Mouse (Mus musculus) embryonic stem cell, embryonic (primary cell): ENCODE results near the gene Bcar3.

Experiments used
- CTCF ChIA-PET, 4 experiments: fragments of 300-600 bp in 2 of 4; fragments of 350-600 bp in 2 of 4; sonication (Branson Sonifier 250); formaldehyde crosslinking; loops; one replicate each; lab custom pipeline; 2022; ENCODE audit warnings: inconsistent platforms in 2 of 4; lab: Charles Lee
- POLR2A ChIA-PET, 4 experiments: fragments of 300-600 bp in 2 of 4; fragments of 350-600 bp in 2 of 4; sonication (Branson Sonifier 250); formaldehyde crosslinking; loops; one replicate each; lab custom pipeline; 2022; ENCODE audit warnings: antibody characterized with exemption in 4 of 4, inconsistent platforms in 1 of 4; lab: Charles Lee

The Bcar3 gene

DNA sequence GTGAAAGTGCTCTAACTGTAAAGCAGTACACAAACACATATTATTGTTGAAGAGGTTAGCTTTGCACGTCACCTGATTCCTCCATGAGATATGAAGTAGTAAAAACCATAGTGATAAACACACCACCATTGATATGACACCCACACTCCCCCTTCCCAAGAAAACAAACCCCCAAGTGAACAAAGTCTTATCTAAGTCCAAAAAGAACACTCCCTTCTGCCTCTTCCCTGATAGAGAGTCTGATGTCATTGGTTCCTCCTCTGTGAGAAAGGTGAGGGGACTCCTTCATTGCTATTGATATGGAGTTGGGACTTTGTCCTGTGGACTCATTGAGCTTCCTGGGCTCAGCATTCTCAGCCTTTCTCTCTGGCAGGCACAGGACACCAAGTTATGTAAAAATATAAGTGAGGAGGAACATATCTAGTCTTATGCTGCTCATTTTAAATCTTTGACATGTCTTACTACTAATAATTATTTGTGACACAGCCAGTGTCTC is 52.1 kb downstream of the Bcar3 start:
- CTCF ChIA-PET, result no interaction called here
- POLR2A ChIA-PET, result interaction anchor here in 1 of 4 experiments (0.8 kb wide), 1 partner anchor 44 kb away, joined by 3 read pairs; no protein-coding TSS in a partner anchor

DNA sequence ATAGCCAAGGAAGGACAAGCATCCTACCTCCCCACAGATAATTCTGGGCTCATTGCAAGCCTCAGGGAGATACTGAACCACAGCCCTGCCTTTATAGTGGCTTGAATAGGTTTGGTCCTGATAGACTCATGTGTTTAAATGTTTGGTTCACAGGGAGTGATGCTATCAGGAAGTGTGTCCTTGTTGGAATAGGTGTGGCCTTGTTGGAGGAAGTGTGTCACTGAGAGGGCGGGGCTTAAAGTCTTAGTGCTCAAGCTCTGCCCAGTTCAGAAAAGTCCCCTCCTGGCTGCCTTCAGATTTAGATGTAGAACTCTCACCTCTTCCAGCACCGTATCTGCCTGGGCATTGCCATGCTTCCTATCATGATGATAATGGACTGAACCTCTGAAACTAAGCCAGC is 52.7 kb downstream of the Bcar3 start:
- CTCF ChIA-PET, result no interaction called here
- POLR2A ChIA-PET, result interaction anchor here in 1 of 4 experiments (0.8 kb wide), 1 partner anchor 44 kb away, joined by 3 read pairs; no protein-coding TSS in a partner anchor

DNA sequence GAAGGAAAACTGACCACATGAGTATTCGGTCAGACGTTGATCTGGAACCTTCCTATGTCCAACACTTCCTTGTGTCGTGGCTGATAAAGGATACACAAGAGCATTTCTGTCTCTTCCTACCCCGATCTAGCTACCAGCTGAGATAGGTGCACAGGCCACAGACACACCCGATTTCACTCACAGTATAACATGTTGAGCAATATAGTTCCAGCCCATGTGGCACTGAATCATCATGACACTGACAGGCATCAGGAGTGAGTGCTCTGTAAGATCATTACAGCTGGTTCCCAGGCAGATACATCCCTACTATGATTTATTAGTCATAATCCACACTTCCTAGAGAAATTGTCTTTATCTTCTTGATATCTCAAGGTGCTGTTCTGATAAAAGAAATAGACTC is 54.7 kb downstream of the Bcar3 start:
- ChIA-PET CTCF (interaction anchor here in 1 of 4 experiments (1.1 kb wide), 1 partner anchor 119 kb away, joined by 4 read pairs; no protein-coding TSS in a partner anchor), POLR2A (no interaction called here)

DNA sequence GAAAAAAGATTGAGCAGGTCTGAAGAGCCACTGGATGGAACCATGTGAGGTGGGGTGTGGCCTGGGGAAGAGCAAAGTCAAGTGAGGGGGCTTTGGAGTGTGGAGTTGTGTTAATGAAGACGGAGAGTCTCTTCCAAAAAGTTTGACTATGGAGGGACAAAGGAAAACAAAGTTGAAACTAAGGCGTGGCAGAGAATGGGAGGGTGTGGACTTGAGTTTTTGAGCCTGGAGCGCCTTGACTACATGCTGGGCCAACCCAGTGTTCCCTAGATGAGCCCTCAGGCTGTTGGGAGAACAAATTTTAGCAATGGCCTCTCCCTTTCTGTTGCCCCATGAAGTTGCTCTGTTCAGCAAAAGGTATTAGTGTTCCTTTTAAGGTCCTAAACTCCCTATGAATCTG is 58.9 kb downstream of the Bcar3 start:
- POLR2A ChIA-PET, result no interaction called here
- CTCF ChIA-PET, result no interaction called here

DNA sequence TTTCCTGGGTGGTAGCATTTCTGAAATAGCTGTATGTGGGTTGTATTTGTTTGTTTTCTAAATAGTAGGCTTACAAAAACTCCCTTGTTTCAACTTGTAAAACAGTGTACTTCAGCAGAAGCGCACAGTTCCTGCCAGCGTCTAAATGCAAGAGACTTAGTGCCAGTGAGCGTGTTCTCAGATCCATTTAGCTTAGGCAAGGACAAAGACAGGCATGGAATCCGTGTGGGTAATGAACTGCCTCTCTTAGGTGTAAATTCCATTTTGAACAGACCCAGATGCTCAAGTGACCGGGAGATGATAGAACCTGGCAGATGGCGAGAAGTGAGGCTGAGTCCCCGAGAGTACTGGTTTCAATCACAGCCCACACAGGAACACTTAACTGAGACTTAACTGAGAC is 65.5 kb downstream of the Bcar3 start:
- ChIA-PET POLR2A (interaction anchor here in 1 of 4 experiments (0.8 kb wide), 1 partner anchor 67 kb away, joined by 3 read pairs; no protein-coding TSS in a partner anchor), CTCF (no interaction called here)

DNA sequence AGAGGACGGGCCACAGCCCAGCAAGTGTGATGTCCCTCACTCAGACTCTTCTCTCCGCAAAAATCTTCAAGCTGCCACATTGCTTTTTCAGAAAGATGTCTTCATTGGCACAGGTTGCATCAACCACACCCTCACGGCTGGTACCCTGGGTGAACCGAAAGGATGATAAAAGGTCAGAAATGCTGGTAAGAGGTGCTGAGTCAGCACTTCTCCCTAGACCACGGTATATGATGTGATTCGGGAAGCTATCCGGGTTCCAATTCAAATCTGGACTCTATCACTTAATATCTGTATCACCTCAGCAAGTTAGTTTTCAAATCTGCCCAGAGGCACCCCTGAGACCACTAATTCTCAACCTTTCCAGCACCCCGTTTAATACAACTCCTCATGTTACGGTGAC is 66.0 kb downstream of the Bcar3 start:
- CTCF ChIA-PET, result no interaction called here
- POLR2A ChIA-PET, result interaction anchor here in 1 of 4 experiments (1.0 kb wide), 1 partner anchor 75 kb away, joined by 3 read pairs; no protein-coding TSS in a partner anchor

DNA sequence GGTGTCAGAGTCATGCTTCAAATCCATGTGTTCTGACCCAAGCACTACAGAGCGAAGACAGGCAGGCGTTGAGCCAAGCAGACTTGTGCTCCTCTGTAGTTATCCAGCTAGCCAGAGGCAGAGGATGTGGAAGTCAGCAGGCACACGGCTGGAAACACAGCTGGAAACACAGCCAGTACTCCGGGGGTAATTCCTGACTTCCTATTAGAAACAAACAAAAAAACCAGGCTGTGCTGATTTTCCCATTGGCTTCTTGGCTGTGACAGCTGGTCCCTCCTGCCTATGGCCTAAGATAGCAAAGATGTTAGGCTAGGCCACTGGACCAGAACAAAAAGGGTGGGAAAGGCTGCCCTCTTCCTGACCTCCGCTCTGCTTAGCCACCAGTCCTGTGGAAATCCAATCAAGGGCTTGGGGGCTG is 66.8 kb downstream of the Bcar3 start:
- POLR2A ChIA-PET, result interaction anchor here in 2 of 4 experiments (0.8 to 1.0 kb wide), 2 partner anchors 16 to 74 kb away, joined by 3 read pairs; no protein-coding TSS in a partner anchor
- CTCF ChIA-PET, result no interaction called here

DNA sequence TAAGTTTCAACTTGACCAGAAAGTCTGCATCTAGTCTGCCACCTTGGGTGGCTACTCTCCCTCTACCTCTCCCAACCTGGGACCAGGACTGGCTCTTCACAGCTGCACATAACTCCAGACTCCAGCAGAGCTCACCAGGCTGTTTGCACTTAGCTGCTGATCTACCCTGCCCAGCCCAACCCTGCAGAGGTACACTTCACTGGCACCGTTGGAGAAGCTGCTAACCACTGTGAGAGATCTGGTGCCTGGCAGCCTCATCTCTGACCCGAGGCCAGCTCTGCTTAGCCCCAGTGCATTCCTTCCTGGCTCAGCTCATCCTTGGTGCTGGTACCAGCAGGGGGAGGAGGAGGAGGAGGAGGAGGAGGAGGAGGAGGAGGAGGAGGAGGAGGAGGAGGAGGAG is 68.8 kb downstream of the Bcar3 start:
- ChIA-PET POLR2A (interaction anchor here in 2 of 4 experiments (0.6 kb wide), 2 partner anchors 27 to 37 kb away, joined by 4 read pairs; no protein-coding TSS in a partner anchor), CTCF (interaction anchor here in 2 of 4 experiments (0.6 to 1.0 kb wide), 2 partner anchors 105 to 740 kb away, joined by 3 read pairs; no protein-coding TSS in a partner anchor)

DNA sequence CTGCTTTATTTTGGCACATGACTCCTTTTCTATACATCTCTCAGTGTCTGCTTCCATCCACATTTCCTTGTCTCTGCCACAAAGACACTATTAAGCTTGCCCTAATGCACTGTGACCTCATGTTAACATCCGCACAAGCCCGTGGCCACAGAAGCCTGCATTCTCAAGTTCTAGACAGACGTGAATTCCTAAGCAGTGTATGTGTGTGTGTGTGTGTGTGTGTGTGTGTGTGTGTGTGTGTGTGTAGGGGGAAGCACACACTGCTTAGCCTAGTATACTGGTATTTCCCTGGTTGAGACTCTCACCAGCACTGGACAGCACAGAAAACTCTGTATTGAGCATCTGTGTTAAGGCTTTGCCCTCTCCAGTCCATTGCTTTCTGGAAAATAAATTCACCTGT is 70.6 kb downstream of the Bcar3 start:
- CTCF ChIA-PET, result no interaction called here
- POLR2A ChIA-PET, result interaction anchor here in 1 of 4 experiments (1.6 kb wide), 1 partner anchor 11 kb away, joined by 4 read pairs; no protein-coding TSS in a partner anchor

DNA sequence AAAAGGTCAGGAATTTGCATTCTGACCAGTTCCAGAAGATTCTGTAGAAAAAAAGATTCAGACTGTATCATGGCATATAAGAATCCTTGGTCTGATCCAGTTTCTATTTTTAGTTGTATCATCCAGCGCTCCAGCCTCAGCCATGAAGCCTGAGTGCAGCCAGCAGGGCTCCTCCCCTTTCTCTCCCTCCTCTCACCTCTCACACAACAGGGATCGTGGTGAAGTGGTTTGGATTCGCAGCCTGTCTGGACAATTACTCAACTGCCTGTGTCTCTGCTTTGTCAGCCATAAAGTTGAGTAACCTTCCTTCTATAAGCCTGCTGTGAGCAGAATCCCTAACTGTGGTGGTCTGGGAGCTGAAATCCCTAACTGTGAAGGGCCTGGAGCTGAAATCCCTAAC is 71.4 kb downstream of the Bcar3 start:
- ChIA-PET POLR2A (interaction anchor here in 1 of 4 experiments (0.6 to 1.6 kb wide), 2 partner anchors 11 to 46 kb away, joined by 3 to 4 read pairs; no protein-coding TSS in a partner anchor), CTCF (no interaction called here)

DNA sequence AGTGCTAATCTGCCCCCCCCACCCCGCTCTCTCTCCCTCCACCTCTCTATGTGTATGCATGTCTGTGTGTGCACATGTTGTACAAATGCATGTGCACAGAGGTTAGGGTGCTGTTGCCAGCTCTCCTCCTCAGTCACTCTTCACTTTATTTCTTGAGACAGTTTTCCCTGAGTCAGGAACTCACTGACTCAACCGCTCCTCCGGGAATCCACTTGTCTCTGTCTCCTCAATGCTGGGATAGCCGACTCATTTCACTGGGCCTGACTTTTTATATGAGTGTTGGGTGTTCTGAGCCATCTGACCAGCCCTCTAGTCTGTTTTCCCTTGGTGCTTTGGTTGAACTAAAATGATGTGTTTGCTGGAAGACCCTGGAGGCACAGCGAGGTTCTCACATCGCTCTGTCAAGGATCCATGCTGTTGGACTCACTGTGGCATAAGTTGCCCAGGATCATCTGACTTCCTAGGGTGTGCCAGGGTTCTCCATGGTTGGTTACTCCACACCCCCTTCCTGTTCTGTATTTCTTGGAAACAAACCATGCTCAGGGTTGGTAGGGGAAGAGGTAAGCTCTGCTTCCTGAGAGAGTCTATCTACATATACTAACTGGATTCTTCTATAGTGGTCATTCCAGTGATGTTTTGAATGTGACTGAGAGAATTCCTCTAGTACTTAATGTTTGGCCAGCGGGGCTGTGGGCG is 77.9 kb downstream of the Bcar3 start:
- CTCF ChIA-PET, result no interaction called here
- POLR2A ChIA-PET, result interaction anchor here in 1 of 4 experiments (0.6 kb wide), 1 partner anchor 743 kb away, joined by 5 read pairs; no protein-coding TSS in a partner anchor

DNA sequence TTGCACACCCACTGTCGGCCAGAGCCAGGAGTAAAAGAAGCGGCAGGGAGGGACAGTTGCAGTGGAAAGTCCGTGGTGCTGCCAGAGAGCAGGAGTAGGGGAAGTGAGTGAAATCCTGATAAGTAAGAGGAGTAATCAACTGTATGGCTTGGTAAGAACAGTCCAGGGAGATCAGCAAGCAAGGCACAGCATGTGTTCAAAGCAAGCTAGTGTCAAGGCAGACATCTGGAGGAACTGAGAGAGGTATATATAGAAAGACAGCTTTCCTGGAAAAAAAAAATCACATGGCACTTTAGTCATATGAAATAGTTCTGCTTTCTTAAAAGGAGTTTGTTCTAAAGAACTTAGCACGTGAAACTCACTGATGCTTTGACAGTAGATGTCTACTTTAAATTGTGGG is 78.7 kb downstream of the Bcar3 start:
- CTCF ChIA-PET, result no interaction called here

DNA sequence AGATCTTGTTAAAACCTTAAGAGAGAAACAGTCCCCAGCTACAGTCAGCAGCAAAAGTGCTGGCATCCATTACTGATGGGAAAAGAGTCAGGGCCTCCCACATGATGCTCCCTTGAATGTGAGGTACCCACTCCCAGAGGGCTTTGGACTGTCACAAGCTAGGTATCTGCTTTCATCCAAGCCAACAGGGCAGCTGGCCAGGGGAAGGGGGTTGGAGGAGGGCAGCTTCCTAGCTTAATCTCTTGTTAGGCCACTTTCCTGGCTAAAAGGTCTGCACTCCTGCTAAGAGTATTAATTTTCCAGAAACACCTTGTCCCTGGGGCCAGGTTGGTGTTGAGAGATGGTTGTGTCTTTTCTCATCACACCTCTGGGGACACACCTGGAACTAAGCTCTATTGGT is 82.1 kb downstream of the Bcar3 start:
- POLR2A ChIA-PET, result interaction anchor here in 3 of 4 experiments (0.7 to 2.6 kb wide), 5 partner anchors 10 to 589 kb away, joined by 3 to 6 read pairs (median 3); no protein-coding TSS in a partner anchor
- CTCF ChIA-PET, result interaction anchor here in 1 of 4 experiments (1.4 kb wide), 1 partner anchor 64 kb away, joined by 3 read pairs; no protein-coding TSS in a partner anchor

More for the DNA sequence above, 78.7 kb downstream of the Bcar3 start:
- POLR2A ChIA-PET, result interaction anchor here in 1 of 4 experiments (0.6 kb wide), 1 partner anchor 742 kb away, joined by 5 read pairs; no protein-coding TSS in a partner anchor

DNA sequence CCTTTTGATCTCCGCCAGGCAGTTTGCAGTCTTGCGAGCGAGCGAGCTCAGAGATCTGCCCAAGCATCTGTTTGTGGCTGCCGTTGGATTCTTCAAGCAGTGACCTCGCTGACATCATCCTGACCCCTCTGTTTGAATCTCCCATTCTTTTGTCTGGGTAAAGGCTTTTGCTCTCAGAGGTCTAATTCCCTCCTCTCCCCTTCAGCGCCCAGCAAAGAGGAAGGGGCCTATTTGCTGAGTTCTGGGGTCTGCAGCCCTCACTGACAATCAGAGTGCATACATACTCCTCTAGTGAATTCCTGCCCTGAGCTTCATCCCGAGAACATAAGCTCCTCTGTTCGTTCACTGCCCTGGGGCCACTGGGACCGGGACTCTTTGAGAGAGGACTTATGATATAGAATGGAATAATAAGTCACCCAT is 82.5 kb downstream of the Bcar3 start:
- CTCF ChIA-PET, result interaction anchor here in 1 of 4 experiments (1.4 kb wide), 1 partner anchor 64 kb away, joined by 3 read pairs; no protein-coding TSS in a partner anchor

DNA sequence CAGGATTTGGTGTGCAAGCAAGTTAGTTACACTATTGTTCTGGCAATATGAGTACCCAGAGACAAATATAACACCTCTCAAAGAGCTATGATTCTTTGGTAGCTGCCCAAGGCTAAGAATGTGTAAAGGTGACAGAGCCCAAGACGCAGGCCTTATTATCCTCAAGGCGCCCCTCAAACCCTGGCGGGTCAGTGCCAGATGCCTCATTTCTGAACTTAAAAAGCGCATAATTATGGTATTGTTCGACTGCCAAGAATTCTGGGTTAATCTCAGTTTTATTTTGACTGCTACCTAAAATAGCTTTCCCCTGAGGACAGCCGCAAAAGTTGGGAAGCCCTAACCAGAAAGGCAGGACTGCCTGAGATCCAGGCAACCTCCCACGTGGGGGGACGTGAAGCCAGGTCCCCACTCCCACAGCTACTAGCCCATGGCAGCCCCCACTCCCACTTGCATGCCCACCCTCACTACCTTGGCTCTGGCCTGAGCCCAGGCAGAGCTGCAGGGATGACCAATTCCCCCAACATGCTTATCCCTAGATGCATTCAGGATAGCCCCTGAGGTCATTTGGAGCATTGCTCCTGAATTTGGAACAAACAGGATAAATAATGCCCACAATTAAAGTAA is 83.0 kb downstream of the Bcar3 start:
- CTCF ChIA-PET, result interaction anchor here in 1 of 4 experiments (1.4 kb wide), 1 partner anchor 65 kb away, joined by 3 read pairs; no protein-coding TSS in a partner anchor
- POLR2A ChIA-PET, result interaction anchor here in 2 of 4 experiments (0.7 to 2.6 kb wide), 3 partner anchors 9 to 31 kb away, joined by 3 to 6 read pairs (median 4); no protein-coding TSS in a partner anchor

More for the DNA sequence above, 82.5 kb downstream of the Bcar3 start:
- POLR2A ChIA-PET, result interaction anchor here in 3 of 4 experiments (0.7 to 2.6 kb wide), 5 partner anchors 10 to 590 kb away, joined by 3 to 6 read pairs (median 3); no protein-coding TSS in a partner anchor

DNA sequence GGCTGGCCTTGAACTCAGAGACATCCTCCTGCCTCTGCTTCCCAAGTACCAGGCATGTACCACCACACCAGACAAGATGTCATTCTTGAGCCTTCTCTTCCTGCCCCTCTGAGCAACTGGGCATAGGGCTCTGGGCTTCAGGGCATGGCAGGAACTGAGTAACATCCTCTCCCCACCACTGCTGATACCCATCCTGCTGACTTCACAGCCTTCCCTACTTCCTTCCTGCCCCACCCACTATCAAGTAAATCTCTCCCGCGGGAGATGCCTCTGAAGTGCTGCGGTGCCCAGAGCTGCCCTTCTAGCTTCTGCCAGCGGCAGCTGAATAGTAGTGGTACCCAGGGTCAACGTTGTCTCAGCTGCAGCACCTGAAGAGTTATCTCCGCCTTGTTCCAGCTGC is 84.7 kb downstream of the Bcar3 start:
- CTCF ChIA-PET, result no interaction called here
- POLR2A ChIA-PET, result interaction anchor here in 1 of 4 experiments (1.0 kb wide), 1 partner anchor 11 kb away, joined by 3 read pairs; no protein-coding TSS in a partner anchor

DNA sequence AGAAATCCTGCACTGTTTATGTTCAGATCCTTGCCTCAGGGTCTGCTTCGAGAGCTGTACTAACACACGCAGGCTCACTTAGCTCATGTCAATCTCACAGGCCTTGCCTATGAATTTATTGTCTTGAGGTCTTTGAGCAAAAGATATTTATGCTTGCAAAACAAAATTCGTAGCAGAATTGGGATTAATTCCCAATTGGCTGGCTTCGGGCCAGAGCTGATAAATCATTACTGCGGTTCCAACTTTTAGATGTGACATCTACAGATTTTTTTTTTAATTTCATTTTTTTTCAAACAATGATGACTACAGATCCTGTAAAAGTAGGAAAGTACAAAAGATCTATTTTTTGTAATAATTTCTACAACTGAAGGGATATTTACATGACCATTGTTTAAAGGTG is 86.8 kb downstream of the Bcar3 start:
- ChIA-PET CTCF (no interaction called here), POLR2A (interaction anchor here in 1 of 4 experiments (1.0 to 1.5 kb wide), 3 partner anchors 9 to 71 kb away, joined by 3 read pairs; no protein-coding TSS in a partner anchor)

DNA sequence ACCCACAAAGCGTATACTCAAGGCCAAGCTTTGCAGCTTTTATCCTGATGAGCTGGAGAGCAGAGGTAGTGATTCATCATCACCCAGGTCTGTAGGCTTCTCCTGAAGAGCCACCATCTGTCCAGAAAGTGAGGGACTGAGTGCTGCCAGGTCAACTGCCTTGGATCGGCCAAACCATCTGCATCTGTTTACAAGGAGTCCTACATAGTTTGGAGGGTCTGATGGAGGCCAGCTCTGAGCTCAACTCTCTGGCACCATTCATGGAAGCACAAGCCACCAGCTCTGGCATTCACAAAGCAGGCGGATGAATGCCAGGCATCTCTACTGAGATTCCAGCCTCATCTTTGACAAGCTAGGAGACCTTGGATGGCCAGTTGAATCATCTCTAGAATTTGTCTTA is 87.7 kb downstream of the Bcar3 start:
- ChIA-PET POLR2A (interaction anchor here in 1 of 4 experiments (0.9 to 1.0 kb wide), 2 partner anchors 42 to 72 kb away, joined by 3 read pairs; no protein-coding TSS in a partner anchor), CTCF (no interaction called here)
